In the genomic region with DNA sequence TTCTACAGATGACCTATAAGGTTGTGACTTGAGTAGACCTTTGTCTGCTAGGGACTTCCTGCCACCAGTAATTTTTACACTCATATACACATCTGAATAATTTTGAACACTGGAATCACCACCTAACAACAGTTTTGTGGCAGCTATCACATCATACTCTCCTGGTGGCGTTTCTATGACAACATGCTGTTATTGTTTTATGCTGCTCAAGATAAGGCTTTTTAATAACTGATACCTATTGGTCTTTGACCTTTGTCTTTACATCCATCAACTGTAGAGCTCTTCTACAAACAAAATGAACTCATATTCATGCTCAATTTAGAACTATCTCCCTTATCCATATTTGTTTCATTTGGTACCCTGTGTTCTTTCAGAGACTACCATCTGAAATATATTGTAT, we compare ENCODE assay signal across 16 mouse cellular contexts.
"Had no signal": no experiment of that assay in that cellular context is flagged by ENCODE, and none has a peak within 500 bp of the region (broad histone marks: within the 10 kb centered on the region; RNA-seq: fewer than 3 reads in every experiment).

No protein-coding gene starts in this region.

- H3K4me3 ChIP-seq: neural tube, embryonic 13.5 days; neural tube, embryonic 15.5 days; stomach, embryonic 15.5 days had no signal

- H3K36me3 ChIP-seq: neural tube, embryonic 13.5 days; neural tube, embryonic 15.5 days; stomach, embryonic 15.5 days had no signal

- H3K4me1 ChIP-seq: neural tube, embryonic 13.5 days; neural tube, embryonic 15.5 days; stomach, embryonic 15.5 days had no signal

- H3K9ac ChIP-seq: neural tube, embryonic 13.5 days; neural tube, embryonic 15.5 days; stomach, embryonic 15.5 days had no signal

- H3K4me2 ChIP-seq: neural tube, embryonic 13.5 days; neural tube, embryonic 15.5 days; stomach, embryonic 15.5 days had no signal

- H3K9me3 ChIP-seq: neural tube, embryonic 13.5 days; neural tube, embryonic 15.5 days; stomach, embryonic 15.5 days had no signal

- H3K27ac ChIP-seq: neural tube, embryonic 13.5 days; neural tube, embryonic 15.5 days; stomach, embryonic 15.5 days; stomach, postnatal 0 days had no signal

- H3K27me3 ChIP-seq: neural tube, embryonic 13.5 days; neural tube, embryonic 15.5 days; stomach, embryonic 15.5 days had no signal

- DNase-seq: retina, postnatal 1 day; right cerebral cortex, adult 18-20 months; right cerebral cortex, postnatal 14 days; right cerebral cortex, postnatal 25 days; right cerebral cortex, postnatal 4 days; spleen, adult 18-20 months; thymus, adult 18-20 months; thymus, adult 2 months; thymus, postnatal 14 days; thymus, postnatal 25 days; thymus, postnatal 36 days; thymus, postnatal 4 days had no signal
